Mouse (Mus musculus): ENCODE data around the gene Chn2. TPM values are rescaled to one million over a fixed set of nuclear protein-coding genes. Genes with fewer than 3 reads are reported as not detected.

Chn2 gene
- polyA plus RNA-seq, 2 experiments from 2014 or later, result 3.1 to 10.5 TPM

GRCm38 (mm10) chr6:54119885-54120666, 80.7 kb downstream of the Chn2 start:
- ATAC-seq, result peak; percentile 84

GRCm38 (mm10) chr6:54120889-54121288, 81.5 kb downstream of the Chn2 start:
- no peak for ATAC-seq

GRCm38 (mm10) chr6:54124519-54124918, 85.2 kb downstream of the Chn2 start:
- no peak for ATAC-seq

- ATAC-seq, result no peak
These were observed 86.2 kb downstream of the Chn2 start for GRCm38 (mm10) chr6:54125536-54125935.

GRCm38 (mm10) chr6:54126225-54126992, 87.1 kb downstream of the Chn2 start:
- no peak for ATAC-seq

- ATAC-seq, result peak; percentile 81
These were observed 87.8 kb downstream of the Chn2 start for GRCm38 (mm10) chr6:54126993-54127697.

GRCm38 (mm10) chr6:54128702-54129101, 89.3 kb downstream of the Chn2 start:
- ATAC-seq, result no peak

- ATAC-seq, result no peak
These were observed 90.2 kb downstream of the Chn2 start for GRCm38 (mm10) chr6:54129570-54129969.

- no peak for ATAC-seq
These were observed 91.5 kb downstream of the Chn2 start for GRCm38 (mm10) chr6:54130881-54131280.

- ATAC-seq, result no peak
These were observed 93.2 kb downstream of the Chn2 start for GRCm38 (mm10) chr6:54132576-54132975.

GRCm38 (mm10) chr6:54133231-54133630, 93.9 kb downstream of the Chn2 start:
- ATAC-seq, result no peak

GRCm38 (mm10) chr6:54138157-54138556, 98.8 kb downstream of the Chn2 start:
- no peak for ATAC-seq

GRCm38 (mm10) chr6:54140488-54140887, 101.1 kb downstream of the Chn2 start:
- no peak for ATAC-seq

- ATAC-seq, result no peak
These were observed 101.8 kb downstream of the Chn2 start for GRCm38 (mm10) chr6:54141165-54141564.

GRCm38 (mm10) chr6:54142848-54143651, 103.7 kb downstream of the Chn2 start:
- peak; percentile 54 for ATAC-seq

- ATAC-seq, result no peak
These were observed 104.3 kb downstream of the Chn2 start for GRCm38 (mm10) chr6:54143652-54143960.

GRCm38 (mm10) chr6:54148844-54149526, 109.6 kb downstream of the Chn2 start:
- ATAC-seq, result no peak

GRCm38 (mm10) chr6:54150821-54151220, 111.5 kb downstream of the Chn2 start:
- no peak for ATAC-seq

- ATAC-seq, result peak; percentile 78
These were observed 112.3 kb downstream of the Chn2 start for GRCm38 (mm10) chr6:54151443-54152241.

- ATAC-seq, result no peak
These were observed 117.7 kb downstream of the Chn2 start for GRCm38 (mm10) chr6:54157097-54157496.

GRCm38 (mm10) chr6:54158317-54158716, 119.0 kb downstream of the Chn2 start:
- ATAC-seq, result peak; percentile 60

Data from CD4-positive, CD25-positive, alpha-beta regulatory T cell, adult 4 months (primary cell).